Mouse (Mus musculus): ENCODE results near the gene Kdm2b. TPM values are rescaled to one million over a fixed set of nuclear protein-coding genes. Genes with fewer than 3 reads are reported as not detected.

The Kdm2b gene
- polyA plus RNA-seq, 1 experiment from 2014 or later = 73.8 TPM

- ATAC-seq (no peak), DNase-seq (ENCODE audit: low spot score) (no peak)
- Histone ChIP-seq H3K4me3 (ENCODE audit: low read depth, low read length) (no peak overlapping the region), H3K9me3 (replicated peaks; ENCODE audit: control insufficient read depth, low read length) (no peaks in the 10 kb centered on the region), H3K36me3 (ENCODE audit: control insufficient read depth, insufficient read depth, low read length) (peaks cover 1% of the 10 kb centered on the region; the same call in 1 of the 2 replicates), H3K27ac (ENCODE audit: low read depth, low read length) (peak overlapping the region; percentile 68), H3K4me1 (ENCODE audit: control insufficient read depth, insufficient read depth, low read length) (peaks cover 4% of the 10 kb centered on the region; the same call in 1 of the 2 replicates), H3K4me2 (ENCODE audit: low read length) (no peak overlapping the region), H3K27me3 (replicated peaks; ENCODE audit: control insufficient read depth, insufficient read depth, low read length) (no peaks in the 10 kb centered on the region), H3K9ac (ENCODE audit: low read length) (no peak overlapping the region)
- WGBS = 84% methylated on average over 4 of the region's 4 CpGs
Measured at GRCm38 (mm10) chr5:122971438-122971837, 18.2 kb downstream of the Kdm2b start.

GRCm38 (mm10) chr5:122970056-122970455 is 19.6 kb downstream of the Kdm2b start:
- Histone ChIP-seq H3K9ac (ENCODE audit: low read length) (no peak overlapping the region), H3K27ac (ENCODE audit: low read depth, low read length) (no peak overlapping the region), H3K4me2 (ENCODE audit: low read length) (no peak overlapping the region), H3K4me1 (ENCODE audit: control insufficient read depth, insufficient read depth, low read length) (peaks cover 4% of the 10 kb centered on the region; the same call in 1 of the 2 replicates), H3K36me3 (ENCODE audit: control insufficient read depth, insufficient read depth, low read length) (no peaks in the 10 kb centered on the region), H3K4me3 (ENCODE audit: low read depth, low read length) (no peak overlapping the region), H3K27me3 (replicated peaks; ENCODE audit: control insufficient read depth, insufficient read depth, low read length) (no peaks in the 10 kb centered on the region), H3K9me3 (replicated peaks; ENCODE audit: control insufficient read depth, low read length) (no peaks in the 10 kb centered on the region)
- ATAC-seq = no peak
- no peak for DNase-seq (ENCODE audit: low spot score)
- 92% methylated on average over 5 of the region's 5 CpGs for WGBS

GRCm38 (mm10) chr5:122968322-122968721 is 21.3 kb downstream of the Kdm2b start:
- WGBS = 36% methylated on average over 4 of the region's 4 CpGs
- H3K27ac ChIP-seq (ENCODE audit: low read depth, low read length) = no peak overlapping the region
- no peak overlapping the region for H3K9ac ChIP-seq (ENCODE audit: low read length)
- no peaks in the 10 kb centered on the region for H3K36me3 ChIP-seq (ENCODE audit: control insufficient read depth, insufficient read depth, low read length)
- DNase-seq (ENCODE audit: low spot score) (peak; percentile 76), ATAC-seq (peak; percentile 46; the same call in 1 of the 2 replicates)
- no peak overlapping the region for H3K4me3 ChIP-seq (ENCODE audit: low read depth, low read length)
- H3K4me2 ChIP-seq (ENCODE audit: low read length) = no peak overlapping the region
- H3K9me3 ChIP-seq (replicated peaks; ENCODE audit: control insufficient read depth, low read length) = no peaks in the 10 kb centered on the region
- H3K4me1 ChIP-seq (ENCODE audit: control insufficient read depth, insufficient read depth, low read length) = peaks cover 4% of the 10 kb centered on the region; the same call in 1 of the 2 replicates
- no peaks in the 10 kb centered on the region for H3K27me3 ChIP-seq (replicated peaks; ENCODE audit: control insufficient read depth, insufficient read depth, low read length)

GRCm38 (mm10) chr5:122965427-122965826 is 24.2 kb downstream of the Kdm2b start:
- Histone ChIP-seq H3K9me3 (replicated peaks; ENCODE audit: control insufficient read depth, low read length) (no peaks in the 10 kb centered on the region), H3K4me1 (ENCODE audit: control insufficient read depth, insufficient read depth, low read length) (no peaks in the 10 kb centered on the region), H3K4me3 (ENCODE audit: low read depth, low read length) (no peak overlapping the region), H3K27ac (ENCODE audit: low read depth, low read length) (peak overlapping the region; percentile 48; the same call in 1 of the 2 replicates), H3K9ac (ENCODE audit: low read length) (no peak overlapping the region), H3K27me3 (replicated peaks; ENCODE audit: control insufficient read depth, insufficient read depth, low read length) (no peaks in the 10 kb centered on the region), H3K36me3 (ENCODE audit: control insufficient read depth, insufficient read depth, low read length) (peaks cover 6% of the 10 kb centered on the region; the same call in 1 of the 2 replicates), H3K4me2 (ENCODE audit: low read length) (no peak overlapping the region)
- DNase-seq (ENCODE audit: low spot score) = peak; percentile 85
- peak; percentile 65; the same call in 1 of the 2 replicates for ATAC-seq
- 67% methylated on average over 11 of the region's 11 CpGs for WGBS

- no peak for DNase-seq (ENCODE audit: low spot score)
- Histone ChIP-seq H3K27ac (ENCODE audit: low read depth, low read length) (no peak overlapping the region), H3K27me3 (replicated peaks; ENCODE audit: control insufficient read depth, insufficient read depth, low read length) (no peaks in the 10 kb centered on the region), H3K4me1 (ENCODE audit: control insufficient read depth, insufficient read depth, low read length) (no peaks in the 10 kb centered on the region), H3K4me3 (ENCODE audit: low read depth, low read length) (no peak overlapping the region), H3K36me3 (ENCODE audit: control insufficient read depth, insufficient read depth, low read length) (peaks cover 6% of the 10 kb centered on the region; the same call in 1 of the 2 replicates), H3K4me2 (ENCODE audit: low read length) (no peak overlapping the region), H3K9ac (ENCODE audit: low read length) (no peak overlapping the region), H3K9me3 (replicated peaks; ENCODE audit: control insufficient read depth, low read length) (no peaks in the 10 kb centered on the region)
- ATAC-seq = no peak
- WGBS = 74% methylated on average over 6 of the region's 6 CpGs
Measured at GRCm38 (mm10) chr5:122964853-122965252, 24.8 kb downstream of the Kdm2b start.

- 46% methylated on average over 3 of the region's 3 CpGs for WGBS
- Histone ChIP-seq H3K9me3 (replicated peaks; ENCODE audit: control insufficient read depth, low read length) (no peaks in the 10 kb centered on the region), H3K9ac (ENCODE audit: low read length) (no peak overlapping the region), H3K27me3 (replicated peaks; ENCODE audit: control insufficient read depth, insufficient read depth, low read length) (no peaks in the 10 kb centered on the region), H3K36me3 (ENCODE audit: control insufficient read depth, insufficient read depth, low read length) (peaks cover 6% of the 10 kb centered on the region; the same call in 1 of the 2 replicates), H3K27ac (ENCODE audit: low read depth, low read length) (no peak overlapping the region), H3K4me2 (ENCODE audit: low read length) (no peak overlapping the region), H3K4me3 (ENCODE audit: low read depth, low read length) (no peak overlapping the region), H3K4me1 (ENCODE audit: control insufficient read depth, insufficient read depth, low read length) (peaks cover 4% of the 10 kb centered on the region; the same call in 1 of the 2 replicates)
- ATAC-seq = no peak
- no peak for DNase-seq (ENCODE audit: low spot score)
Measured at GRCm38 (mm10) chr5:122961905-122962304, 27.7 kb downstream of the Kdm2b start.

- ATAC-seq = no peak
- Histone ChIP-seq H3K9me3 (replicated peaks; ENCODE audit: control insufficient read depth, low read length) (no peaks in the 10 kb centered on the region), H3K4me2 (ENCODE audit: low read length) (0 out of 2 replicates have a peak overlapping the region, but pooled peaks have one; percentile 20), H3K9ac (ENCODE audit: low read length) (peak overlapping the region; percentile 29; the same call in 1 of the 2 replicates), H3K27ac (ENCODE audit: low read depth, low read length) (peak overlapping the region; percentile 44), H3K36me3 (ENCODE audit: control insufficient read depth, insufficient read depth, low read length) (peaks cover 6% of the 10 kb centered on the region; the same call in 1 of the 2 replicates), H3K4me1 (ENCODE audit: control insufficient read depth, insufficient read depth, low read length) (peaks cover 4% of the 10 kb centered on the region; the same call in 1 of the 2 replicates), H3K4me3 (ENCODE audit: low read depth, low read length) (no peak overlapping the region), H3K27me3 (replicated peaks; ENCODE audit: control insufficient read depth, insufficient read depth, low read length) (0 out of 2 replicates have a peak, but pooled peaks cover 3% of the 10 kb centered on the region)
- WGBS = 22% methylated on average over 11 of the region's 11 CpGs
- DNase-seq (ENCODE audit: low spot score) = peak; percentile 55
Measured at GRCm38 (mm10) chr5:122959391-122959790, 30.2 kb downstream of the Kdm2b start.

GRCm38 (mm10) chr5:122956059-122956458 is 33.6 kb downstream of the Kdm2b start:
- Histone ChIP-seq H3K9ac (ENCODE audit: low read length) (no peak overlapping the region), H3K4me3 (ENCODE audit: low read depth, low read length) (no peak overlapping the region), H3K9me3 (replicated peaks; ENCODE audit: control insufficient read depth, low read length) (no peaks in the 10 kb centered on the region), H3K4me1 (ENCODE audit: control insufficient read depth, insufficient read depth, low read length) (peaks cover 15% of the 10 kb centered on the region; the same call in 1 of the 2 replicates), H3K4me2 (ENCODE audit: low read length) (no peak overlapping the region), H3K36me3 (ENCODE audit: control insufficient read depth, insufficient read depth, low read length) (peaks cover 6% of the 10 kb centered on the region; the same call in 1 of the 2 replicates), H3K27ac (ENCODE audit: low read depth, low read length) (no peak overlapping the region), H3K27me3 (replicated peaks; ENCODE audit: control insufficient read depth, insufficient read depth, low read length) (peaks cover 10% of the 10 kb centered on the region)
- ATAC-seq (no peak), DNase-seq (ENCODE audit: low spot score) (no peak)
- WGBS = 58% methylated on average over 3 of the region's 3 CpGs

GRCm38 (mm10) chr5:122951913-122952641 is 37.5 kb downstream of the Kdm2b start:
- Histone ChIP-seq H3K9me3 (replicated peaks; ENCODE audit: control insufficient read depth, low read length) (no peaks in the 10 kb centered on the region), H3K27me3 (replicated peaks; ENCODE audit: control insufficient read depth, insufficient read depth, low read length) (peaks cover 10% of the 10 kb centered on the region), H3K4me2 (ENCODE audit: low read length) (peak overlapping the region; percentile 86), H3K4me1 (ENCODE audit: control insufficient read depth, insufficient read depth, low read length) (peaks cover 19% of the 10 kb centered on the region), H3K36me3 (ENCODE audit: control insufficient read depth, insufficient read depth, low read length) (peaks cover 13% of the 10 kb centered on the region), H3K4me3 (ENCODE audit: low read depth, low read length) (peak overlapping the region; percentile 34), H3K27ac (ENCODE audit: low read depth, low read length) (peak overlapping the region; percentile 39; the same call in 1 of the 2 replicates), H3K9ac (ENCODE audit: low read length) (peak overlapping the region; percentile 70)
- WGBS = 1% methylated on average over 52 of the region's 59 CpGs
- peak; percentile 52 for DNase-seq (ENCODE audit: low spot score)
- ATAC-seq = peak; percentile 22
